Mouse (Mus musculus): ENCODE measurements around the gene Disc1. TPM values are rescaled to one million over a fixed set of nuclear protein-coding genes. Genes with fewer than 3 reads are reported as not detected.

The Disc1 gene
- polyA plus RNA-seq, 1 experiment from 2014 or later = 0.30 TPM

DNA sequence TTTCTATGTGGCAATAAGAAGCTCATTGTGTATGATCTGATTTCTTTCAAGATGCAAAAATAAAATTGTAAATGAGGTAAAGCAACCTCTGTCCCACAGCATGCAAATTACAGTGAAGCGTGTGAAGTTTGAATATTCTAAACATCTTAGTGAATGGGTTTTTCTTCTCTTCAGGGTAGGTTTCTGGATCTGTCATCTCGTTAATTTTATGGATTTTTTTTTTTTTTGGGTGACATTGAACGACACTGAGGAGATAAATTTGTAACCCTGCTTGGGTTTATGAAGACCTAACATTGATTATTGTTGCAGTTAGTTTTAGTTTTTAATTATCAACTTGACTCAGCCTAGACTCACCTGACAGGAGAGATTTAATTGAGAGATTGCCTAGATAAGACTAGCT is 43.1 kb downstream of the Disc1 start:
- ATAC-seq = no peak

GRCm38 (mm10) chr8:125098050-125098449 is 44.1 kb downstream of the Disc1 start:
- Histone ChIP-seq H3K27me3 (replicated peaks; ENCODE audit: control insufficient read depth, insufficient read depth, low read length) (no peaks in the 10 kb centered on the region), H3K4me1 (ENCODE audit: control insufficient read depth, insufficient read depth, low read length) (no peaks in the 10 kb centered on the region), H3K27ac (ENCODE audit: low read depth, low read length) (no peak overlapping the region), H3K4me3 (ENCODE audit: low read depth, low read length) (no peak overlapping the region), H3K4me2 (ENCODE audit: low read length) (no peak overlapping the region), H3K9me3 (replicated peaks; ENCODE audit: control insufficient read depth, low read length) (no peaks in the 10 kb centered on the region), H3K36me3 (ENCODE audit: control insufficient read depth, insufficient read depth, low read length) (no peaks in the 10 kb centered on the region), H3K9ac (ENCODE audit: low read length) (no peak overlapping the region)
- ATAC-seq (no peak), DNase-seq (ENCODE audit: low spot score) (no peak)
- WGBS = 86% methylated on average over 5 of the region's 5 CpGs

More for the DNA sequence above, 43.1 kb downstream of the Disc1 start:
- Histone ChIP-seq H3K27ac (ENCODE audit: low read depth, low read length) (no peak overlapping the region), H3K9me3 (replicated peaks; ENCODE audit: control insufficient read depth, low read length) (no peaks in the 10 kb centered on the region), H3K9ac (ENCODE audit: low read length) (no peak overlapping the region), H3K4me2 (ENCODE audit: low read length) (no peak overlapping the region), H3K27me3 (replicated peaks; ENCODE audit: control insufficient read depth, insufficient read depth, low read length) (no peaks in the 10 kb centered on the region), H3K4me3 (ENCODE audit: low read depth, low read length) (no peak overlapping the region), H3K36me3 (ENCODE audit: control insufficient read depth, insufficient read depth, low read length) (no peaks in the 10 kb centered on the region), H3K4me1 (ENCODE audit: control insufficient read depth, insufficient read depth, low read length) (no peaks in the 10 kb centered on the region)
- no peak for DNase-seq (ENCODE audit: low spot score)
- 73% methylated on average over 3 of the region's 3 CpGs for WGBS

DNA sequence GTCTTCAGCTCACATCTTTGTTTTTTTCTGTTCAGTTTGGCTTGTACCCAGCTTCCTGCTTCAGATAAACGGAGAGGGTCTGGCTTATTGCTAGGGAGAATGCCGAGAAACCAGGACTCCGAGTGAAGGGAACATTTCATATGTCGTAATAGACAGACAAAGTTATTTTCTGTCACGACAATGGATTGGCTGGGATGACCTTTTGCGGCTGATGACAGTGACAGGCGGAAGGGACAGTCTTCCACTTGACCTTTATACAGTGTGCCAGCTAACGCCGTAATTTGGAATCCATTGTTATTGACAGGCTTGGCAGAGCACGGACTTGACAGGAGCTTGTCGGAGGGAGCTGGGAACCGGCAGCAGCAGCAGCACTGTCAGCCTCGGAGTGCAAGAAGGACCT is 48.3 kb downstream of the Disc1 start:
- no peak overlapping the region for H3K27ac ChIP-seq (ENCODE audit: low read depth, low read length)
- no peaks in the 10 kb centered on the region for H3K9me3 ChIP-seq (replicated peaks; ENCODE audit: control insufficient read depth, low read length)
- H3K4me3 ChIP-seq (ENCODE audit: low read depth, low read length) = no peak overlapping the region
- H3K4me2 ChIP-seq (ENCODE audit: low read length) = no peak overlapping the region
- H3K4me1 ChIP-seq (ENCODE audit: control insufficient read depth, insufficient read depth, low read length) = no peaks in the 10 kb centered on the region
- no peak for ATAC-seq
- no peak for DNase-seq (ENCODE audit: low spot score)
- no peaks in the 10 kb centered on the region for H3K27me3 ChIP-seq (replicated peaks; ENCODE audit: control insufficient read depth, insufficient read depth, low read length)
- H3K9ac ChIP-seq (ENCODE audit: low read length) = no peak overlapping the region
- 66% methylated on average over 13 of the region's 13 CpGs for WGBS
- H3K36me3 ChIP-seq (ENCODE audit: control insufficient read depth, insufficient read depth, low read length) = no peaks in the 10 kb centered on the region

DNA sequence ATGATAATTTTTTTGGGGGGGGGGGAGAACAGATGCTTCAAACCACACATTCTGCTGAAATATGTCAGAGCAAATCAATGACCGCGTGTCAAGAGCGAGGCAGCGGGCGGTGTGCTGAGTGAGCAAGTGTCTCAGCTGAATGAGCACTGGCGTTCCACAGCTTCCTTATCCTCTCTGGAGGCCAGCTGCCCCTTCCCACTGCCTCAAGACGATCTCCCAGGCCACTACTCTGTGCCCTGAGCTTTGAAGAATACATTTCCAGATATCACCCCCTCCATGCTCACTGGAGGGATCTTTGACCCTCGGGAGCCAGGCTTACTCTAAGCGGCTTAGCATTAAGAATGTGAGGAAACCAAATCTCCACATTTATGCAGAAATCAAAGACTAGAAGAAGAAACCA is 59.2 kb downstream of the Disc1 start:
- Histone ChIP-seq H3K4me3 (ENCODE audit: low read depth, low read length) (no peak overlapping the region), H3K4me1 (ENCODE audit: control insufficient read depth, insufficient read depth, low read length) (no peaks in the 10 kb centered on the region), H3K36me3 (ENCODE audit: control insufficient read depth, insufficient read depth, low read length) (no peaks in the 10 kb centered on the region), H3K27ac (ENCODE audit: low read depth, low read length) (no peak overlapping the region), H3K9me3 (replicated peaks; ENCODE audit: control insufficient read depth, low read length) (no peaks in the 10 kb centered on the region), H3K9ac (ENCODE audit: low read length) (no peak overlapping the region), H3K27me3 (replicated peaks; ENCODE audit: control insufficient read depth, insufficient read depth, low read length) (no peaks in the 10 kb centered on the region), H3K4me2 (ENCODE audit: low read length) (no peak overlapping the region)
- DNase-seq (ENCODE audit: low spot score) (no peak), ATAC-seq (no peak)
- WGBS = 63% methylated on average over 9 of the region's 9 CpGs

- Histone ChIP-seq H3K27me3 (replicated peaks; ENCODE audit: control insufficient read depth, insufficient read depth, low read length) (no peaks in the 10 kb centered on the region), H3K4me2 (ENCODE audit: low read length) (no peak overlapping the region), H3K4me3 (ENCODE audit: low read depth, low read length) (no peak overlapping the region), H3K27ac (ENCODE audit: low read depth, low read length) (no peak overlapping the region), H3K9me3 (replicated peaks; ENCODE audit: control insufficient read depth, low read length) (no peaks in the 10 kb centered on the region), H3K4me1 (ENCODE audit: control insufficient read depth, insufficient read depth, low read length) (no peaks in the 10 kb centered on the region), H3K36me3 (ENCODE audit: control insufficient read depth, insufficient read depth, low read length) (no peaks in the 10 kb centered on the region), H3K9ac (ENCODE audit: low read length) (no peak overlapping the region)
- WGBS = 59% methylated on average over 3 of the region's 3 CpGs
- ATAC-seq (no peak), DNase-seq (ENCODE audit: low spot score) (peak; percentile 19)
Observed at GRCm38 (mm10) chr8:125113831-125114230, 59.8 kb downstream of the Disc1 start.

- Histone ChIP-seq H3K4me3 (ENCODE audit: low read depth, low read length) (no peak overlapping the region), H3K27ac (ENCODE audit: low read depth, low read length) (no peak overlapping the region), H3K9ac (ENCODE audit: low read length) (no peak overlapping the region), H3K9me3 (replicated peaks; ENCODE audit: control insufficient read depth, low read length) (no peaks in the 10 kb centered on the region), H3K27me3 (replicated peaks; ENCODE audit: control insufficient read depth, insufficient read depth, low read length) (no peaks in the 10 kb centered on the region), H3K36me3 (ENCODE audit: control insufficient read depth, insufficient read depth, low read length) (no peaks in the 10 kb centered on the region), H3K4me1 (ENCODE audit: control insufficient read depth, insufficient read depth, low read length) (no peaks in the 10 kb centered on the region), H3K4me2 (ENCODE audit: low read length) (no peak overlapping the region)
- ATAC-seq (no peak), DNase-seq (ENCODE audit: low spot score) (no peak)
- 72% methylated on average over 5 of the region's 5 CpGs for WGBS
Observed at GRCm38 (mm10) chr8:125115321-125115720, 61.3 kb downstream of the Disc1 start.

GRCm38 (mm10) chr8:125116616-125117015 is 62.6 kb downstream of the Disc1 start:
- no peaks in the 10 kb centered on the region for H3K27me3 ChIP-seq (replicated peaks; ENCODE audit: control insufficient read depth, insufficient read depth, low read length)

DNA sequence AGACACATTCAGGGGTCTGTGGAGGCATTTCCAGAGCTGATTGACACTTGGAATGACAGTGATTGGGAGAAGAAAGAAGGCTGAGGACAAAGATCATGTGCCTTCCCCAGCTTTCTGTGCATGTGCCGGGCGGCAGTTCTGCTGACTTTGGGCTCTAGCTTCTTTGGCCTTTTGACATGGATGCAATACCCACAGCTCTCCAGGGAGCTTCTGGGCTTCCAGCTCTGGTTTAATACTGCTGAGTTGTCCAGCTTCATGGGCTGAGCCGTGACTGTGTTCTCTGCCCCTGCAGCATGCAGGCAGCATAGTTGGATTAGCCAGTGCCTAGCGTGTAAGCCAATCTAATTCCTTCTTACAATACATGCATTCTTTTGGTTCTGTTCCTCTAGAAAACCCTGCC is 72.5 kb downstream of the Disc1 start:
- 78% methylated on average over 4 of the region's 4 CpGs for WGBS
- DNase-seq (ENCODE audit: low spot score) (no peak), ATAC-seq (no peak)
- Histone ChIP-seq H3K4me1 (ENCODE audit: control insufficient read depth, insufficient read depth, low read length) (no peaks in the 10 kb centered on the region), H3K4me3 (ENCODE audit: low read depth, low read length) (no peak overlapping the region), H3K9me3 (replicated peaks; ENCODE audit: control insufficient read depth, low read length) (no peaks in the 10 kb centered on the region), H3K27me3 (replicated peaks; ENCODE audit: control insufficient read depth, insufficient read depth, low read length) (no peaks in the 10 kb centered on the region), H3K4me2 (ENCODE audit: low read length) (no peak overlapping the region), H3K9ac (ENCODE audit: low read length) (no peak overlapping the region), H3K27ac (ENCODE audit: low read depth, low read length) (no peak overlapping the region), H3K36me3 (ENCODE audit: control insufficient read depth, insufficient read depth, low read length) (no peaks in the 10 kb centered on the region)

More at GRCm38 (mm10) chr8:125116616-125117015, 62.6 kb downstream of the Disc1 start:
- DNase-seq (ENCODE audit: low spot score) = peak; percentile 65
- Histone ChIP-seq H3K4me2 (ENCODE audit: low read length) (no peak overlapping the region), H3K4me3 (ENCODE audit: low read depth, low read length) (no peak overlapping the region), H3K27ac (ENCODE audit: low read depth, low read length) (no peak overlapping the region), H3K9ac (ENCODE audit: low read length) (no peak overlapping the region), H3K9me3 (replicated peaks; ENCODE audit: control insufficient read depth, low read length) (no peaks in the 10 kb centered on the region), H3K4me1 (ENCODE audit: control insufficient read depth, insufficient read depth, low read length) (peaks cover 2% of the 10 kb centered on the region; the same call in 1 of the 2 replicates), H3K36me3 (ENCODE audit: control insufficient read depth, insufficient read depth, low read length) (no peaks in the 10 kb centered on the region)
- WGBS = 10% methylated on average over 2 of the region's 2 CpGs
- no peak for ATAC-seq

GRCm38 (mm10) chr8:125127621-125128020 is 73.6 kb downstream of the Disc1 start:
- Histone ChIP-seq H3K9ac (ENCODE audit: low read length) (no peak overlapping the region), H3K4me2 (ENCODE audit: low read length) (no peak overlapping the region), H3K4me3 (ENCODE audit: low read depth, low read length) (no peak overlapping the region), H3K27me3 (replicated peaks; ENCODE audit: control insufficient read depth, insufficient read depth, low read length) (no peaks in the 10 kb centered on the region), H3K9me3 (replicated peaks; ENCODE audit: control insufficient read depth, low read length) (no peaks in the 10 kb centered on the region), H3K36me3 (ENCODE audit: control insufficient read depth, insufficient read depth, low read length) (no peaks in the 10 kb centered on the region), H3K4me1 (ENCODE audit: control insufficient read depth, insufficient read depth, low read length) (no peaks in the 10 kb centered on the region), H3K27ac (ENCODE audit: low read depth, low read length) (no peak overlapping the region)
- ATAC-seq = no peak
- no peak for DNase-seq (ENCODE audit: low spot score)
- 86% methylated on average over 7 of the region's 7 CpGs for WGBS
